Mouse (Mus musculus) spleen, adult 2 months (tissue): ENCODE measurements around the gene Exoc6b.

Experiments
- CTCF ChIP-seq: fragments of 200-500 bp; IDR thresholded peaks from 2 replicates; pipeline ENCODE4 v1.5.1; 2011; ENCODE audit warnings: mild to moderate bottlenecking, inconsistent platforms; ENCODE audit not compliant: insufficient read depth, insufficient read length, insufficient replicate concordance; ENCODE audit errors: extremely low read depth
- POLR2A ChIP-seq: fragments of 200-500 bp; IDR thresholded peaks from 2 replicates; pipeline ENCODE4 v1.6.1; 2011; ENCODE audit warnings: low read depth, low read length, inconsistent platforms

GRCm38 (mm10) chr6:84951621-84952020 is 117.7 kb downstream of the Exoc6b start:
- TF ChIP-seq CTCF (no peak), POLR2A (no peak)
